Mouse (Mus musculus) layer of hippocampus, adult 8-10 months (tissue): ENCODE measurements at regions not wholly inside any gene's neighbourhood (a gene's known extent, or its start where the extent isn't known, plus 50 kb on each side); places are given as distances from the start of the nearest gene placed in this dataset.
A peak's percentile ranks its signal among the peaks of the same experiment; 100 is the strongest.

Source experiments
- DNase-seq, 2 experiments: peaks; one replicate each; pipeline ENCODE4 v3.0.0; 2022; ENCODE audit warnings: low spot score in 2 of 2

DNA sequence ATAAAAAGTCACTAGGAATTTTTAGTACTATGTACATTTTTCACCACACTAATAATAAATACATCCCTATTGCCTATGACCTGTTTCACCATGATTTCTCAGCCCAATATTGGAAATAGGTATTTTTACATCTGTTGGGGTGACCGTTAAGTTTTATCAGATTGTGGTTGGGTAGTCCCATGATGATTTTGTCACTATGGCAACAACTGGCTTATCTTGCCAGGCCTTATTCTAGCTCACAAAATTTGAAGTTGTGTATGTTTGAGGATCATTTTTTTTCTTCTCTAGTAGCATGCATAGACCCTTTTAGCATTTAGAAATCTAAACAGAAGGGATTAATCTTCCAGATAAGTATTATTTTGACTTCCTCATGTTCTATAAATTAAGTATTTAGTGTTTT is 1211.1 kb upstream of the Pcdh17 start:
- DNase-seq: no peak

DNA sequence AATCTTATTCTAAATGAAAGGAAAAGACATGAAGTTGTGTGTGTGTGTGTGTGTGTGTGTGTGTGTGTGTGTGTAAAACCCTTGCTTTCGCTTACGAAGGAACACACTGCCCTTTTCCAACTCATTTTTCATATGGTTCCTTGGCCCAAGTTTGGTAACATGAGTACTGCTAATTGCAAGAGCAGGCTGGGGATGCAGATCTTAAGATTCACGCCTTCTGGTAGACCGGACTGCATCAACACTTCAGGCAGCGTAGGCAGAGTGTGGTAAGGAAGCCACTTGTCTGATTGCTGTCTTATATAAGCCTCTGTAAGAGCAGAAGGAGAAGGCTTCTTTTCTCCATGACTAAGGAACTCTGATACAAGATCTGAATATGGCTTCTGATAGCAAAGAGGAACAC is 1196.5 kb upstream of the Pcdh17 start:
- peak; percentile 28 to 36 for DNase-seq

DNA sequence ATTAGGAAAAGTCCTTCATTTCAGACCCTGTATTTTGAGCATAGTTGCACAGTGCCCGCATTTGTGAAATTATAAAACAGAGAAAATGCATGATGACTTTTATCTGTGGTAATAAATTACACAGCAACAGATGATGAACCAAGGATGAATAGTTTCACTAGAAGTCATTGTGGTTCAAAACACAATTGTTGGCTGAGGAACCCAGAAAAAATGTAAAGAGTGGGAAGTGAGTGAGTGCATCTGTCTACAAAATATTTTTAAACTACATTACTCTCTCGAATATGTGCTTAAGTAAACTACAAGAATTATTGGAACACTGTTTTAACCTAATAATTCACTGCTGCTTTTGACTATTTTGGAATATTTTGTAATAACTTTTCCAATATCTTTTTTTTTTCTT is 1196.0 kb upstream of the Pcdh17 start:
- no peak for DNase-seq

- DNase-seq: no peak
Measured at GRCm38 (mm10) chr14:83252922-83253321, 1190.4 kb upstream of the Pcdh17 start.

- DNase-seq: no peak
Measured at GRCm38 (mm10) chr14:83302599-83302998, 1140.8 kb upstream of the Pcdh17 start.

- DNase-seq: no peak
Measured at GRCm38 (mm10) chr14:83320773-83321172, 1122.6 kb upstream of the Pcdh17 start.

GRCm38 (mm10) chr14:83363153-83363552 is 1080.2 kb upstream of the Pcdh17 start:
- no peak for DNase-seq
